Mouse (Mus musculus): ENCODE results near the gene Tesk2. TPM values are rescaled to one million over a fixed set of nuclear protein-coding genes. Genes with fewer than 3 reads are reported as not detected.
A peak's percentile ranks its signal among the peaks of the same experiment; 100 is the strongest.

Gene Tesk2
- polyA plus RNA-seq, 1 experiment = 3.1 TPM

DNA sequence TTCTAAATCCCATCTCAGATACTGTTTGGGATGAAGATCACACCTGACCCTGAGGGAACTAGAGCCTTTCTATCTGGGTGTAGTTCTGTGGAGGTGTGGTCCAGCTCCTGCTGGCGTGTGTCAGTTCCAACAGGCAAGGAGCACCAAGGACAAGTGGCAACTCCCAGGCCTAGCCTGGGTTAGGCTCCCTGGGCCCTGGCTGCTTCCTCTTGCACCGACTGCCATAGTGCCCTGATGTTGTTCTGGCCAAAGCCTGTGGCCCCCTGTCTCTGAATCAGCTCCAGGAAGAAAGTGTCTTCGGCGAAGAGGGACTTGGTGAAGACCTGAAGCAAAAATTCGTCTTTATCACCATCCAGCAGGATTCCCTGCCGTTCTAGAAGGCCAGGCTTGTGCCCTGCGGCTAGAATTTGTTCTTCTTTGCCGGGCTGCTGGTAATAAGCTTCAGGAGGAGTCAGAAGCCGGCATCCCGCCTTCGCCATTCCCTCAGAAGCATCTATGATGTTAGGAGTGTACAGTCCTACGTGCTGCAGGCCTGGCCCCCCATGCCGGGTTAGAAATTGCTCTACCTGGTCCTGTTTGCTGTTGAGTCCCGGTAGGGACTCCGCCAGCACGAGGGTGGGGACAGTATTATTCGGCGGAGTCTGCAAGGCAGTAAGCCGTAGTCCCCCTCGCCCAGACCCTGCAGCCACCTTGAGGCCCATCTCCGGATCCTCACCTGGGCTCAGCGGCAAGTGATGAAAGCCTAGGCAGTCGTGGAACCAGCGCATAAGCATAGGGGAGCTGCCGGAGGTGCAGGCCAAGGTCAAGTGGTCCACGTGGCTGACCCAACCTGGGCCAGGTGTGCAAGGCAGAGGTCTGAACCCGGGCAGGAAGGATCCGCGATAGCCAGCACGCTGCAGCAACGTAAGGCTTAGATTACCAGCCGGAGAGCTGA is 99.5 kb downstream of the Tesk2 start:
- Histone ChIP-seq H3K27ac (ENCODE audit: insufficient read depth, low read length) (no peak overlapping the region), H3K4me3 (ENCODE audit: extremely low read depth, insufficient read depth, insufficient read length) (peak overlapping the region; percentile 69; the same call in 1 of the 2 replicates), H3K27me3 (ENCODE audit: control insufficient read depth, insufficient read depth, low read length) (peaks cover 8% of the 10 kb centered on the region; the same call in 1 of the 2 replicates), H3K4me1 (ENCODE audit: control insufficient read depth, insufficient read depth, insufficient read length) (peaks cover 13% of the 10 kb centered on the region; the same call in 1 of the 2 replicates), H3K36me3 (ENCODE audit: control insufficient read depth, insufficient read depth, low read length) (no peaks in the 10 kb centered on the region; the same call in 1 of the 2 replicates)
- DNase-seq (ENCODE audit: low read depth in 1 of 2, low spot score in 2 of 2) = no peak
- 52% methylated on average over 32 of the region's 32 CpGs for WGBS
- TF ChIP-seq CTCF (IDR thresholded peaks at IDR 0.05; ENCODE audit: extremely low read depth, insufficient read depth, insufficient read length, insufficient replicate concordance) = no peak
- TF ChIP-seq POLR2A (IDR thresholded peaks at IDR 0.05; ENCODE audit: low read depth, low read length) = no peak

GRCm38 (mm10) chr4:116820902-116821693 is 100.3 kb downstream of the Tesk2 start:
- Histone ChIP-seq H3K27me3 (ENCODE audit: control insufficient read depth, insufficient read depth, low read length) (peaks cover 8% of the 10 kb centered on the region; the same call in 1 of the 2 replicates), H3K36me3 (ENCODE audit: control insufficient read depth, insufficient read depth, low read length) (no peaks in the 10 kb centered on the region; the same call in 1 of the 2 replicates), H3K27ac (ENCODE audit: insufficient read depth, low read length) (no peak overlapping the region), H3K4me1 (ENCODE audit: control insufficient read depth, insufficient read depth, insufficient read length) (peaks cover 13% of the 10 kb centered on the region; the same call in 1 of the 2 replicates), H3K4me3 (ENCODE audit: extremely low read depth, insufficient read depth, insufficient read length) (peak overlapping the region; percentile 69)
- peak in 1 of 2 experiments; percentile 30 for DNase-seq (ENCODE audit: low read depth in 1 of 2, low spot score in 2 of 2)
- 1% methylated on average over 51 of the region's 51 CpGs for WGBS
- TF ChIP-seq CTCF (IDR thresholded peaks at IDR 0.05; ENCODE audit: extremely low read depth, insufficient read depth, insufficient read length, insufficient replicate concordance) (no peak; the same call in 1 of the 2 replicates), POLR2A (IDR thresholded peaks at IDR 0.05; ENCODE audit: low read depth, low read length) (no peak)

DNA sequence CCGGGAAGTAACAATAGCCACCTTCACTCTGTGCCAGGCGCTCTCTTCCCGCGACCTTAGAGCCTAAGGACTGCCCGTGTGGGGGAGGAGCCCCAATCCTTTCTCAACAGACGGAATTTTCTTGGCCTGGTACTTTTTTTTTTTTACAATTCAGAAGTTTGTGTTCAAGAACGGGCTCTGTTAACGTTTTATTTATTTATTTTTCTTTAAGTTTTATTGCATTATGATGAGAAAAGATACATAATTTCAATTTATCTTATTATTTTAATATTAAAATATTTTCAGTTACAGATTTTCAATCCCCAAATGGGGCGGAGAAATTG is 100.9 kb downstream of the Tesk2 start, which contains the start of gene Hpdl:
Hpdl (minus strand) TSS at position 14 of the 323 bp plus-strand sequence.
- no peak within 1 kb of the TSS for H3K27ac ChIP-seq (ENCODE audit: insufficient read depth, low read length)

DNA sequence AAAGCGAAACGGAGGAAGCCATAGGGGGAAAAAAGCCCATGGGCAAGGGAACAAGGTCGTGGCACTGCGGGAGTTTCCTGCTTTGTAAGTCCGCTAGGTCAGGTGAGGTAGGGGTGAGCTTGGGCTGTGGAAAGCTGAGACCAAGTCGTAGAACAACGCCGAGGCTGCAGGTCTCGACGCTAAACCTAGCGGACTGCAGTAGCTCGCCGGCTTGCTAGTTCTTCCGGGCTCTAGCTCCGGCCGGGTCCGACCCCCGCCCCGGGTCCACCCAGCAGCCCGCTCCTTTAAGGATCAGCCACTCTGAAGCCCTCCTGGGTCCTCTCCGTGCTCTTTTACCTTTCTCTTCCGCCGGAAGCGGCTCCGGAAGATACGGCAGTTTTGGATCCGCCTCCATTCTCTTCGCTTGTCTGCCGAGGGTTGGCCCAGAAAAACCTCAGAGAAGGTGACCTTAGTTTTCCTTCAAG is 103.8 kb downstream of the Tesk2 start:
- DNase-seq (ENCODE audit: low read depth in 1 of 2, low spot score in 2 of 2) = peak; percentile 38 to 68
- TF ChIP-seq CTCF (IDR thresholded peaks at IDR 0.05; ENCODE audit: extremely low read depth, insufficient read depth, insufficient read length, insufficient replicate concordance) (no peak), POLR2A (IDR thresholded peaks at IDR 0.05; ENCODE audit: low read depth, low read length) (peak; percentile 38; the same call in 1 of the 2 replicates)
- WGBS = 2% methylated on average over 29 of the region's 29 CpGs
- Histone ChIP-seq H3K27me3 (ENCODE audit: control insufficient read depth, insufficient read depth, low read length) (peaks cover 8% of the 10 kb centered on the region; the same call in 1 of the 2 replicates), H3K4me1 (ENCODE audit: control insufficient read depth, insufficient read depth, insufficient read length) (peaks cover 13% of the 10 kb centered on the region; the same call in 1 of the 2 replicates), H3K27ac (ENCODE audit: insufficient read depth, low read length) (peak overlapping the region; percentile 83), H3K4me3 (ENCODE audit: extremely low read depth, insufficient read depth, insufficient read length) (peak overlapping the region; percentile 78), H3K36me3 (ENCODE audit: control insufficient read depth, insufficient read depth, low read length) (no peaks in the 10 kb centered on the region)

More for the DNA sequence above, 100.9 kb downstream of the Tesk2 start, which contains the start of gene Hpdl:
- no peak for DNase-seq (ENCODE audit: low read depth in 1 of 2, low spot score in 2 of 2)
- Histone ChIP-seq H3K36me3 (ENCODE audit: control insufficient read depth, insufficient read depth, low read length) (no peaks in the 10 kb centered on the region; the same call in 1 of the 2 replicates), H3K27me3 (ENCODE audit: control insufficient read depth, insufficient read depth, low read length) (peaks cover 8% of the 10 kb centered on the region; the same call in 1 of the 2 replicates), H3K4me1 (ENCODE audit: control insufficient read depth, insufficient read depth, insufficient read length) (peaks cover 13% of the 10 kb centered on the region; the same call in 1 of the 2 replicates), H3K4me3 (ENCODE audit: extremely low read depth, insufficient read depth, insufficient read length) (peak within 1 kb of the TSS; percentile 69)
- WGBS = 12% methylated on average over 9 of the region's 9 CpGs
- TF ChIP-seq POLR2A (IDR thresholded peaks at IDR 0.05; ENCODE audit: low read depth, low read length) (no peak), CTCF (IDR thresholded peaks at IDR 0.05; ENCODE audit: extremely low read depth, insufficient read depth, insufficient read length, insufficient replicate concordance) (no peak)

DNA sequence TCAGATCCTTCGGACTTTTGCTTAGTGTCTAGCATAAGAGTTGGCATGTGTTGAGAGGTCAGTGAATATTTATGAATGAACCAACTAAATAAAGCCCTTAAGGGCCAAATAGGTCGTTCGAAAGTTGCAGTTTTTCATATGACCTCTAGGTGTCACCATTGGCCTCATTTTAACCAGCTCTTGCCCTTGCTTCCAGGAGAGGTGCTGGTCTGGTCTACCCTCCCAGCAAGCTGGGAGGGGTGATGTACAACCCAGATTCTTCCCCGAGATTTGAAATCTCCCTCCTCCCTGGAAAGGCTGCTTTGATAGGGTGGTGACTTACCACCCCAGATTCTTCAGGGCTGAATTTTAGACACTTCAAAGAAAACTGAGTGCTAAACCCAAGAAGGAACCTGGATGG is 107.1 kb downstream of the Tesk2 start:
- 2% methylated on average over 4 of the region's 4 CpGs for WGBS
- Histone ChIP-seq H3K4me3 (ENCODE audit: extremely low read depth, insufficient read depth, insufficient read length) (no peak overlapping the region), H3K36me3 (ENCODE audit: control insufficient read depth, insufficient read depth, low read length) (no peaks in the 10 kb centered on the region), H3K27ac (ENCODE audit: insufficient read depth, low read length) (no peak overlapping the region), H3K27me3 (ENCODE audit: control insufficient read depth, insufficient read depth, low read length) (no peaks in the 10 kb centered on the region), H3K4me1 (ENCODE audit: control insufficient read depth, insufficient read depth, insufficient read length) (peaks cover 6% of the 10 kb centered on the region; the same call in 1 of the 2 replicates)
- DNase-seq (ENCODE audit: low read depth in 1 of 2, low spot score in 2 of 2) = peak in 1 of 2 experiments; percentile 58
- TF ChIP-seq POLR2A (IDR thresholded peaks at IDR 0.05; ENCODE audit: low read depth, low read length) = no peak
- TF ChIP-seq CTCF (IDR thresholded peaks at IDR 0.05; ENCODE audit: extremely low read depth, insufficient read depth, insufficient read length, insufficient replicate concordance) = peak; percentile 35; the same call in 1 of the 2 replicates

DNA sequence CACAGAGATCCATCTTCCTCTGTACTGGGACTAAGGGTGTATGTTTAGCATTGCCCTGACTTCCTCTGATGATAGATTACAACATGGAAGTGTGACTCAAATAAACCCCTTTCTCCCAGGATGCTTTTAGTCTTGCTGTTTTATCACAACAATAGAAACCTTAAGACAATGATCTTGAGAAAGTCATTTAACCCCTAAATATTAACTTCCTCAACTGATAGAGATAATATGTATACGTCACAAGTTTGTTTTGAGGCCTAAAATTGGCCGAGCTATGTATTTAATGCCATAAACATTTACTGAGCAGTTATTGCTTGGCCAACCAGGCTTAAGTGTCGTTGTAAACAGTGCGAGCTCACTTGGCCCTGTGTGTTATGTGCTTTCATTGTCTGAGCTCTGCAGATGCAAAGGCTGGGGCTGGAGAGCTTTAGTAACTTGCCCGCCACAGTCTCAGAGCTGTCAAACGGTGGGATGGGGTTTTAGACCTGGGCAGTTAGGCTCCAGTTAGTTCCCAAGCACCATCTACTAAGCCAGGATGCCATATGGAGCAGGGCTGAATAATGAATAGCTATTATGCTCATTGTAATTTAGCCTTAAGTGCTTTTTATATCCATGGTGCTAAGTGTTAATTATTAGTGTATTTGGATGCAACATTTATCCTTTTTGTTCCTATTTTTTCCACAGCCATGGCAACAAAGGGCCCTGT is 108.8 kb downstream of the Tesk2 start:
- Histone ChIP-seq H3K4me1 (ENCODE audit: control insufficient read depth, insufficient read depth, insufficient read length) (peaks cover 2% of the 10 kb centered on the region; the same call in 1 of the 2 replicates), H3K36me3 (ENCODE audit: control insufficient read depth, insufficient read depth, low read length) (no peaks in the 10 kb centered on the region), H3K27ac (ENCODE audit: insufficient read depth, low read length) (no peak overlapping the region), H3K4me3 (ENCODE audit: extremely low read depth, insufficient read depth, insufficient read length) (no peak overlapping the region), H3K27me3 (ENCODE audit: control insufficient read depth, insufficient read depth, low read length) (no peaks in the 10 kb centered on the region)
- no peak for DNase-seq (ENCODE audit: low read depth in 1 of 2, low spot score in 2 of 2)
- TF ChIP-seq CTCF (IDR thresholded peaks at IDR 0.05; ENCODE audit: extremely low read depth, insufficient read depth, insufficient read length, insufficient replicate concordance) = no peak
- TF ChIP-seq POLR2A (IDR thresholded peaks at IDR 0.05; ENCODE audit: low read depth, low read length) = no peak
- 84% methylated on average over 6 of the region's 6 CpGs for WGBS

All from spleen, adult 2 months (tissue).